Mouse (Mus musculus) layer of hippocampus, adult 8-10 months (tissue): ENCODE measurements at regions not wholly inside any gene's neighbourhood (a gene's known extent, or its start where the extent isn't known, plus 50 kb on each side); places are given as distances from the start of the nearest gene placed in this dataset.
A peak's percentile ranks its signal among the peaks of the same experiment; 100 is the strongest.

Experiments used
- DNase-seq, 2 experiments: peaks; one replicate each; pipeline ENCODE4 v3.0.0; 2022; ENCODE audit warnings: low spot score in 2 of 2

DNA sequence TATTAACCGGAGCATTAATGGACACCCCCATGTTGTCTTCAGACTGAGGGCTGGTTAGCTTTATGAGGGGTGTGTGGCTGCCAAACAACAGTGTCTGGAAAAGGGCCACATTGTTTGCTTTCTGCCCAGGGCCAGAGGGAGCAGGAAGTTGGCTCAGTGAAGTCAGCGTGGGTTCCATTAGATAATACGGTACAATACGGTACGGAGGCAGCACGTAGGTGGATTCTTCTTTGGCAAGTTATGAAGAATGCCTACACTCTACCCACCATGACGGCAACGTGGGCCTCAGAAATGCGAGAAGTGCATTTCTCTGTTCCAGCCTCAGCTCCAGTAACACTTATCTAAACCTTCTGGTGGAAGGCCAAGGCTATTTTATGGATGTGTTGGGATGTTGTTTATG lies 108.2 kb downstream of the Gm10260 start:
- peak in 1 of 2 experiments; percentile 56 for DNase-seq

DNA sequence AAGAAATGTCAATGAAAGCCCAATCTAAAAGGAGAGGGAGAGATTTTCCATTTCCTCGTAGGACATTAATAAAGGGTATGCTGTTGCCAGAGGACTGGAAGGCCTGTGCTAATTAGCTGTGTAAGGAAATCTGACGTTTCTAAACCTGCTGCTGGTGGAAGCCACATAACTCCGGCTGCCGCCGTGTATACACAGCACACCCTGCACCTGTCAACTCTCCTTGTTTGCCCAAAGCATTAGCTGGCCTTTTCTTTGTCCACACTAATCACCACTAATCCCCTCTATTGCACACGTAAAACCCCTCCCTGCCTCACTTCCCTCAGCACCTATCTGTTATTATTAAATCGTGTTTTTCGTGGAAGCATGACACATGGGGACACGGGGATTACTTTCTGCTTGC lies 108.7 kb downstream of the Gm10260 start:
- no peak for DNase-seq

DNA sequence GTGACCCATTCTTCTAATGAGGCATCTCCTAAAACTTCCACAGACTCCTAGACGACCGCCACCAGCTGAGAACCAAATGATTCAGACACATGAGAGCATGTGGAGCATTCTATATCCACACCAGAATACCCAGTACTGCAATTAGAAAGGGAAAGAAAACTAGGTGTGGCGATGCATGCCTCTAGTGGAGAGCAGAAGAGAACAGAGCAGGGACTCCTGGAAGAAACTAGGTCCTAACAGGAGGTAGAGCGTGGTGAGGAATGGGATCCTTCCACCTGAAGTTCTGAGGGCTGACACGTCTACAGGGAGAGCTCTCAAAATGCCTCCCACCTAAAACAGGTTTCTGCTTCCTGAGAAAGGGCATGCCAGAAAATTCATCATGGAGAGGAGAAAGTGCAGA lies 109.3 kb downstream of the Gm10260 start:
- no peak for DNase-seq

DNA sequence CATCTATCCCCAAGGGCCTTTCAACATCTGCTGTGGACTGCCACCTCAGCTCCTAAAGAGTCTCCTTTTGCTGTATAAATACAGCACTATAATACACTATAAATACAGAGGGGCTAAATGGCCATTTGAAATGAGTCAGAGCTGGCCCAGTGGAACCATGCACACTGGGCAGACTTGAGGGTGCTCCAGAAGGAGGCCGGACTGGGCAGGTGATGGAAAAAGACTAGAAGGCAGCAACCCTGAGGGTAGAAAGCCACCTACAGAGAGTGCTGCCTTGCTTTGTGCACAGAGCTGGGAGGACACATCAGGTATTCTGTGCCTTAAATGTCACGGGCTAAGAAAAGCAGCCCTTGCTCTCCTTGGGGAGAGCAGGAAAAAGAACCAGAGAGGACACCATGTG lies 110.2 kb downstream of the Gm10260 start:
- no peak for DNase-seq

DNA sequence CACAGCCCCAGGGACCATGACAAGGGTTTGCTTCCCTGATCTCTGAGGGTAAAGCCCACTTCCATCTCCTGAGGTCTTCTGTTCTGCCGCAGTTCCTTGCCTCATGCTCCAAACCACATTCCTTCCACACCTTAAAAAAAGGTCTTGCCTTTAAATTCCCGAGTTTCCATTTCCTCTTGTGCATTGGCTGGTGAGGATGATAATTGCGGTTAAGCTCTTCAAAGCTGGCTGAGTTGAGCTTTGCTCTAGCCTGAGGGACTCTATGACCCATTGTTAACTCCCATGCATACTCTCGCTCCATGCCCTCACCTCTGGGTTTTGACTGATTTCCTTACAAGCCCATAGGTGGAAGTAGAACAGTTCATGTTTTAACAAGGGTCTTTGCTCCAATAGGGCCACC lies 112.9 kb downstream of the Gm10260 start:
- DNase-seq = no peak

DNA sequence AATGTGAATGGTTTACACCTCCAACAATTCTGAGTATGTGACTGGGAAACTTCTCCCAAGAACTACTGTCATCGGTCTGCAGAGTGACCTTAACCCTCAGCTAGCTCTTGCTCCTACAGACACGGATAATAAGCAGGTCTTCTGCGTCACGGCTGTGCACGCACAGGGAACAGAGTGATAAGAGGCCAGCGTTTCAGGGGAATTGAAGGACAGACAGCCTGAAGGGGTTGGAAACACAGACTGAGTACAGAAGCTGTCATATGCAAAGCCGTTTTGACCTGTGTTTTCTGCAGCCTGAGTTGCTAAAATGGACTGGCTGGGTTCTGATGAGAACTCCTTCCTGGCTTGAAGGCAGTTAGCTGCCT lies 114.4 kb downstream of the Gm10260 start:
- no peak for DNase-seq

DNA sequence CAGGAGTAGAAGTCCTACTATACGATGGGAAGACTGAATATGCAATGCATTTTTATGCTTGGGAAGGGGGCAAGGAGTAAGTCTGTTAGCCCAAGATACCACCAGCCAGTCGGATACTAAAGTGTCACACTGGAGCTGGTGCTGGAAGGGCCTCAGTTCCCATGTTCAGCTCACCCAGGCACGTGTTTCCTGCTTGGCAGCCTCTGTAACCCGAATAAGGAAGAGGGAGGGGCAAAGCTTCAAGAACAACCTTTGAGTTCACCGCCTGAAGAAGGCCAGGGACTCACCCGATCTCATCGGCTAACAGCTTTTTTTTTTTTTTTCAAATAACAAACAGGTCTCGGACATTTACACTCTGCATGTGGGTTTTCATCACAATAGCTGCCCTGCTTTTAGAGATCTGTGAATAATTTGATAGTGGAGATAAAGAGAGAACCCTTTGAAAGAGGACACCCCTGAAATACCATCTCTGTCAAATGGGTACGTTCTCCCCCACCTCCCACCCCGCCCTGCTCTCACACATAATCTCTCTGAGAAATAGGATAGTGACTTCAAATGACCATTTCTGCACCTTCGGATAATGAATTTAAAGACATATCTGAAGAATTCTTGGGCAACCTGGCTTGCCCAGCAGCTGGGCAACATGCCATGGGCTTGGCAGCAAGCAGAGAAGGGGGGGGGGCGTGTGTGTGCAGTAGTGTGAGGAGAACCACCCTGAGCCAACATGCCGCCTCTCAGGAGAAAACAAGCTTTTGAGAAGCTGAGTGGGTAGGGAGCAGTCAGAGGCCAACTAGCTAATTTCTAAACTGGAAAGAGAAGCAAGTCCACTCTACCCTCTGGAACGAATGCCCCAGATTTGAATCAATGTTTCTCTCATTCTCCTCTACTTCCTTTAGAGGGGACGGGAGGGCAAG lies 115.1 kb downstream of the Gm10260 start:
- DNase-seq = no peak

DNA sequence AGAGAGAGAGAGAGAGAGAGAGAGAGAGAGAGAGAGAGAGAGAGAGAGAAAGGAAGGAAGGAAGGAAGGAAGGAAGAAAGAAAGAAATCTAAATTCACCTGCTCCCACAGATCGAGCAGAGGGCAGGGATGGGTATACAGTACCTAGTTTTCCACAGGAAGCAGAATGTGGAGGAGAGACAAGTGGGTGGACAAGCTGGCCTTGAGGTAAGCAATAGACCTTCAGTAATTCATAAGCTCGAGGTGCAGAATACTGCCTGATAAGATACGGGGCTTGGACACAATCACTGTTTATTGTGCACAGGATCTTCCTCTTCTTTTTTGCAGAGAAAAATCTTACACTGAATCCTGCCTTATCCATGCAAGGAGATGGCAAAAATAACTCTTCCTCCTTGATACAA lies 120.2 kb downstream of the Gm10260 start:
- DNase-seq = no peak

DNA sequence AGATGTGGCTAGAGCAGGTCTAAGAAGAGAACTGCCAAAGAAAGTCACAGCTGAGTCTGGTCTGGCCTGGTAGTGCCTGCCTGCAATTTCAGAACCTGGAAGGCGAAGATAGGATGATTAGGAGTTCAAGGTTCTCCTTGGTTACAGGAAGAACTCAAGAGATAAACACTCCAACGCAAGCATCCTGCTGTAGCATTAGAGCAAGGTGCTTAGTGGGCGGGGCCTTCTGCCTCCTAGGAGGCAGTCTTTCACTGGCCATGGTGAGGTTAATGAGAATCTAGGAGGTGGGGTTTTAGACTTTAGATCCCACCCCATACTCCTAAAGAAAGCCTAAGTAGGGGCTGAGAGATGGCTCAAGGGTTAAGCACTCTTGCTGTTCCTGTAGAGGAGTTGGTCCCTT lies 120.8 kb downstream of the Gm10260 start:
- no peak for DNase-seq

DNA sequence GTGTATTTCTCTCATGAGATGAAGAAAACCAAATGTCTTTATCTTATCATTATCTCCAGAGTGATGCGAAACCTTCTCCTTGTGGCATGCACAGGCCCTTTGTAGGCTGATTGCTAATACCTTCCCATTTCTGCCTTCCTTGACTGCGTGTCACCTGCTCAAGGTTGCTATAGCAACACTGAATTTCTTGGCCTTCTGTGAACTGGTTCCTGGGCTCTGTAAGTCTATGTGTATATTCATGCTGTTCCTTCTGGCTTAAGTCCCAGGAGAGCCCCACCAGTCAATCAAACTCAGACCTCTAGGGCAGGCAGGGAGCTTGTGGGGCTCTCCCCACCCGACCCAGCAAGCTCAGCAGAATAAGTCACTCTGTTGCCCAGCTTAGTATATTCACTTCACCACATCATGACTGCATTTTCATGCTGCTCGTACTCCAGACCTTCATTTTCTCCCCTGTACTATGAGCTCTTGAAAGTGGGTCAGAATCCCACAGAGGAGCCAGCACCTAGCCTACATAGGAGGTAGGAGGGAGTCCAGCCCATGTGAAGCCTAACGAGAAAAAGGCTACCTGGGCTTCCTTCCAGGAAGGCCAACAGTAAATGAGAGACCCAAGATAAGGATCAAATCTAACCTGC lies 121.9 kb downstream of the Gm10260 start:
- DNase-seq = no peak

DNA sequence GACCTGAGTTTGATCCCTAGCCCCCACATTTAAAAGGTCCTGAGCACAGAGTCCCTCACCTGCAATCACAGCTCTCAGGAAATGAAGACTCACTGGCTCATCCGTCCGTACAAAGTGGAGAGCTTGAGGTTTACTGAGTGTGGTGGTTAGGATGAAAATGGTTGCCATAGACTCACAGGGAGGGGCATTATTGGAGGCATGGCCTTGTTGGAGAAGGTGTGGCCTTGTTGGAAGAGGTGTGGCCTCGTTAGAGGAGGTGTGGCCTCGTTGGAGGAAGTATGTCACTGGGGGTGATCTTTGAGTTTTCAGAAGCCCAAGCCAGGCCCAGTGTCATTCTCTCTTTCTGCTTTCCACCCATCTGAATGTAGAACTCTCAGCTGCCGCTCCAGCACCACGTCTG lies 122.9 kb downstream of the Gm10260 start:
- no peak for DNase-seq

DNA sequence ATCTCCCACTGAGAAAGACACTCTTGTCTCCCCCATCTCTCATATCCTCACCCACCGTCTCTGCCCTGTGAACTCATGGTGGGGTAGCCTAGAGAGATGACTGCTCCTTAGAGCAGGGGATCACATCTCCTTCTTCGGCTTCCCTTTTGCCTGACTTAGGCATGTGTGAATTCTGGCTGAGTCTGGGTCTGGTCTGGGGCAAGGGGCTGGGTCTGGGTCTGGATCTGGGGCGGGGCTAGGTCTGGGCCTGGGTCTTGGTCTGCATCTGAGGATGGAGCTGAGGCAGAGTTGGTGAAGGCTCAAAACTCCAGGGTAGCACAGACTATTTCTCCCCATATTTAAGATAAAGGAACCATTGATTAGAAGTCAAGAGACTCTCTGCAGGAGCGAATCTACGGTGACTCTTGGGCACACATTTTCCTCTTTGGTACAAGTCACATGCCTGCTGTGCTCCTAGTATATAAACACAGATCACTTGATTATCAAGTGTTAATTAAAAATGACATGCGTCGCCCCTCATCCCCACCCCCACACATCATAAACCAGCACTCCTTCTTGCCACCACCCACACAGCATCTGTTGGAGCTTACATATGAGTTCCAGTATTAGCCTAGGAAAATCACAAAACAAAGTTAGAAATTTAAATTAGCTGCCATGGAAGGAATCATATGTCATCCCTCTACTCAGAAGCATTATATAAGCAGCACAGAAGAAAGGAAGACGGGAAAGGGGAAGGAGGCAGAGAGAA lies 126.2 kb downstream of the Gm10260 start:
- peak; percentile 80 to 84 for DNase-seq

DNA sequence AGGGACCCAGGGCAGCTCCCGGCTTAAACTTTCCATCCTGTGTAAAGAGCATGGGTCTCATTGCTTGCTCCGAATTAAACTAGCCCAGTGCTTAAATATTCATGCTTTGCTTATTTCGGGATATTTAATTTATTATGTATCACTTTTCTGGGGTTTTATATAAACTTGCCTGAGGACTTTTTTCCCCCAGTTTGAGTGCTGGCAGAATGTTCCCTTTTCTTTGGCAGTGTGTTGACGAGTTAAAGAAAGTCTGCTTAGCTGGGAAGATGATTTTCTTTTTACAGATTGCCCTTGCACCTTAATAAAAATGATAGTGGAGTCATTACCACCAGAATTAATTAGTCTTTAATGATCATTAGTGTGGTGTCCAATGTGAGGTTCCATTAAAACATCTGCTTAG lies 126.9 kb downstream of the Gm10260 start:
- no peak for DNase-seq

DNA sequence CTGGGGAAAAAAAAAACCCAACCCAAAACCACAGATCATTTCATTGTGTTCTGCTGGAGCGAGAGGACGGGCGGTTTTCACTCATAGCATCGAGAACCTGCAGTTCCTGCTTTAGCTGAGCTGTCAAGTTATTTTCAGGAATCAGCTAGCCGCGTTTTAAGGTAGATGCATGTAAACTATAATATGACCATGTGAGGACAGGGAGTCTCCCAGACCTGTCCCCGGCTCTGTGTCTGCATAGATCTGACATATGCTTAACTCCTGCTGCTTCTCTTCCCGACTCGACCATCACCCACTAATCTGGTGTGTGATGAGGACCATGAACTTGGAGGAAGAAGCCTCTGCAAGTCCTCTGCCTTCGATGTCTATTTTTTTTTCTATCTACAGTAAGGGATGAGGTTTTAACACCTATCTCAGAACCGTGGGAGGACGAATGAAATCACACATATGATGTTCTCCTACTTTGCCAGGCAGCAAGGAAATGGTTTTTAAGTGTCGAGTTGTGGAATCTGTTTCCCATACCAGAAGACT lies 128.5 kb downstream of the Gm10260 start:
- no peak for DNase-seq

DNA sequence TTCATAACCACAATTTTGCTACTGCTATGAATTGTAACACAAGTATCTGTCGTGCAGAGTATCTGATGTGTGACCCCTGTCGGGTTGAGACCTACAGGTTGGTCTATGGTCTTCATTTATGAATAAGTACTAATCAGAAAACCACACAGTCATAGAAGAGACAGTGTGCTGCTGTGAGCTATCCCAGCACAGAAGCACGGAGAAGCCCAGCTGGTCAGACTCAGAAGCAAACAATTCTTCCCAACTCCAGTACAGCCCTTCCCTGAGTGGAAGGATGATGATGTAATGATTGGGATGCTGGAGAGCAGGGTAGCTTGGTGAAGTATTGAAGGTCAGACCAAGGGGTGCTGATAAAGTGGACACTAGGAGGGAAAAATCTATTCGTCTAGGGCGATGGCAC lies 129.5 kb downstream of the Gm10260 start:
- no peak for DNase-seq

DNA sequence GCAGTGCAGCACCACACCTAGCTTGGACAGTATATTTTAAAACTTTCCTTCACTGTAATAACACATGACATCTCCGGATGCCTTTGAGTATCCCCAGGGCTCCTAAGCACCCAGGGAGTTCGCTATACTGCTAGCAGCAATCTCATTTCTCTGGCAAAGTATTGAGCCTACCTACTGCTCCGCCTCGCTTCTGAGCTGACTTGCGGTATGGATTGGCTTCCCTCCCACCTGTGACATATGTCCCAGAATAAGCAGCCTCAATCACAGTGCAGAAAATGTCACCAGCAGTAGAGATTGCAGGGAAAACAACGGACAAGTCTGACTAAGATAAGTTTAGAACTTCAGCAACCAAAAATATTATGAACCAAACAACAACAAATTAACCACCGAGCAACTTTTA lies 131.8 kb downstream of the Gm10260 start:
- DNase-seq = no peak

DNA sequence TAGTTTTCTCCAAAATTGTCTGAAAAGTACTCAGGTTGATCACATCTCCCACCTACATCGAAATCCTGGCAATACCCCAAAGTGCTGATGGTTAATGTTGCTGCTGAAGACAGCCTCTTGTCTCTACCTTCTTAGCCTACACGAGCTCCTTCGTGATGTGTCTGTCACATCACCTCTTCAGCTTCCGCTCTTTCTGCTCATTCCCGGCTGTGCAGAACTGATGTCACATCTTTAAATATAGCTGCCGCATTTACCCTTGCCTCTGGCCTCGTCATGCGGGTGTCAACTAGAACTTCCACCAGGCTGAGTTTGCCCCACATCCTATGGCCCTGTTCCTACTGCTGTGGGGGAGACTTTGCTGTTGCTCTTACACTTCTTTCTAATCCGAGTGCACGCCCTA lies 133.2 kb downstream of the Gm10260 start:
- no peak for DNase-seq

DNA sequence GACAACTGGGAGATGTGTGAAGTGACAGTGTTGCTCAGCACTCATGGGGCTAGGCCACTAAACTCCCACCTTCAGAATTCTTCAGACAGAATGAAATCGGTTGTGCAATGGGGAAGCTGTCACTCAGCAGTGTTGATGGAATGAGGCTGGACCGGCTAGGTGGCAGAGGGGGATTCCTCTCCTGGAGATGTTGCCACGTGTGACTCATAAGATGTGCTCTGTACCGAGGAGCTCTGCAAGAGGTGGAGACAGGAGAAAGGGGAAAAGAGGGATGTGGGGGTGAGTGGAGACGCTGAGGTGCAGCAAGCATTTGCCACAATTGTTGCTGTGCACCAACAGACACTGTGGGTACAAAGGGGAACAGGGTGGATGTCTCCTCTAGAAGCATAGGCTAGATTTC lies 133.6 kb downstream of the Gm10260 start:
- DNase-seq = no peak

DNA sequence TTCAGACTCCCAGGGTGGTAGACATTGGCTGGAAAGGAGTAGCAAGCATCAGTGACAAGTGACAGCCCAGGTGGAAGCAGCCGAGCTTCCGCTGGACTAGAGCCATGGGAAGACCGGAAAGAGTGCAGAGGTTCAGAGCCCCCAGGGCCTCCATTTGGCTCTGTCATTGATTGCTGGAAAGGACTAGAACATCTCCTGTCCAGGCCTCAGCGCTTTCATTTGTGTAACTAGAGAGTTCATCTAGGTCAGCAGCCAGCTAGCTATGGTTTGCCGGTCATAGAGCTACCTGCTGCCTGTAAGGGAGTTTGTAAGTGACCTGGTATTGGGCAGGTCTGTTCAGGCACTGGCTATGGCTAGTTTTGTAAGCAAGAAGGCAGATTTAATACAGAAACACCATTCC lies 134.3 kb downstream of the Gm10260 start:
- no peak for DNase-seq

DNA sequence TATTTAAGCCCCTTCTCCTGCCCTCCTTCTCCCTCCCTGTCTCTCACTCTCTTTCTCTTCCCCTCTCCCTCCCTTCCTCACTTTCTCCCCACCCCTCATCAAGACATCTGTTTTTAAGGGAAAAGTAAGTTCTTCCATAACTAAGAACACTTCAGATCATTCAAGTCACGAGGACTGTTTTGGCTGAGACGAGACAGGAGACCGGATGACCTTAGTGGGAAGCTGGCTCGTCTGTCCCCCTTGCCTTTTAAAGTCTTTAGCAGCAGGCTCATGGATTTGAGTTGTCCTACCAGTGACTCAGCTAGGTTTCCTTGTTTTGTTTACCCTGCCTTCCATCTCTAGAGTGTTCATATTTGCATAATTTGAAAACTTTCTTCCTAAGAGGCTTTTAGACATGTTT lies 135.0 kb downstream of the Gm10260 start:
- no peak for DNase-seq

DNA sequence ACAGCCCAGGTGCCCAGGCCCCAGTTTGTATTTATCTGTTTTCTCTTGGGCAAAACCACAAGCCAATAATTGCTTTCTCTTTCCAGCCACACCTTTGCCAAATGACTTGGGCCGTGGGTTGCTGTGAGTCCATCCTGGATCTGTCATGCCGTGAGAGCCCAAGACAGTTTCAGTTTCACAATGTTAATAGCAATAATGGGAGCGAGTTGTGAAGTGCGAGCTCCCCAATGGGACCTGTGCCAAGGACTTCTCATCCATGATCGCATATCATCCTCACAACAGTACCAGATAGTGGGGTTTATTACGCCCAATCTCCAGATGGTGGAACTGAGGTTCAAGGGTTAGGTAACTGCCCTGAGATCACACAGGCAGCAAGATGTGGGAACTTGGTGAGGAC lies 142.2 kb downstream of the Gm10260 start:
- no peak for DNase-seq

DNA sequence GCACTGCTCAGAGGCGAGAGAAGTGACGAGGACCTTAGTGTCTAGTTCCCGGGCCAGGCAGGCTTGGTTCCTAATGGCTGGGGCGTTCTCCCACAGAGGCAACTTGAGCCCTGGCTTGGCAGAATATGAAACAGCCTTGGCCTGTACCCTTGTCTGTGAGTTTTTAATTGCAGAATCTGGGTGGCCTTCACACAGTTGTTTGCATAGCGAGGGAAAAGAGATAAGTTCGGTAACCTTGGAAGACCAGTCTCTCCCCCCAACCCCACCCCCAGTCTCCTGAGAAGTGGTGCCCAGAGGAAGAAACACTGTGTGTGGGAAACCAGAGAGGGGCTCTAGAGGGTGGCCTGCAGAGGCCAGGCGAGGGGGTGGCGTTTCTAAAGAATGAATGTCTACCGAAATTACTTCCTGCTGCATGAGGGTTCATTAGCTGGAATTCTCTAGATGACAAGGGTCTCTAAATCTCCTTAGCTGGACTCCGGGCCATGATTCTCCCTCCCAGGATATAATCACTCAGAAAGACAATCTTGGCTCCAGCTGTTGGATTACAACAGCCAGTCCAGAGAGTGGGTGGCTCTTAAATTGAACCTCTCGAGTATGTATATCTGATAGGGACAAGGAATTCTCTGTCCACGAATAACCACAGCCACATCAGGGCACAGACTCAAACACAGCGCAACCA lies 142.8 kb downstream of the Gm10260 start:
- DNase-seq = no peak
